Mouse (Mus musculus) embryonic facial prominence, embryonic 15.5 days (tissue): Measurements from ENCODE around the gene Tmcc3. TPM values are rescaled to one million over a fixed set of nuclear protein-coding genes. Genes with fewer than 3 reads are reported as not detected.
A peak's percentile ranks its signal among the peaks of the same experiment; 100 is the strongest.

Experiments used
- ATAC-seq: fragments of 200-750 bp; cut with Nextera tagmentation; 2 replicates; pipeline ENCODE4 v1.8.0; 2017; ENCODE audit warnings: low read depth, moderate TSS enrichment; ENCODE audit not compliant: insufficient number of reproducible peaks, low FRiP score, low TSS enrichment
- H3K27ac ChIP-seq: fragments of 300-500 bp; sonication (generic); replicated peaks from 2 replicates; pipeline ENCODE4 v1.5.1; 2015; ENCODE audit warnings: mild to moderate bottlenecking, inconsistent platforms
- H3K27me3 ChIP-seq: fragments of 300-500 bp; sonication (generic); 2 replicates; pipeline ENCODE4 v1.6.1; 2015; ENCODE audit warnings: inconsistent platforms
- H3K36me3 ChIP-seq: fragments of 300-500 bp; sonication (generic); 2 replicates; pipeline ENCODE4 v1.6.1; 2015; ENCODE audit warnings: mild to moderate bottlenecking, inconsistent platforms
- H3K4me1 ChIP-seq: fragments of 300-500 bp; sonication (generic); 2 replicates; pipeline ENCODE4 v1.6.1; 2015; ENCODE audit warnings: inconsistent platforms
- H3K4me2 ChIP-seq: fragments of 300-500 bp; sonication (generic); replicated peaks from 2 replicates; pipeline ENCODE4 v1.6.1; 2015; ENCODE audit warnings: mild to moderate bottlenecking, inconsistent platforms
- H3K4me3 ChIP-seq: fragments of 300-500 bp; sonication (generic); replicated peaks from 2 replicates; pipeline ENCODE4 v1.5.1; 2015; ENCODE audit warnings: mild to moderate bottlenecking, inconsistent platforms
- H3K9ac ChIP-seq: fragments of 300-500 bp; sonication (generic); 2 replicates; pipeline ENCODE4 v1.6.1; 2015; ENCODE audit warnings: inconsistent platforms
- H3K9me3 ChIP-seq: fragments of 300-500 bp; sonication (generic); replicated peaks from 2 replicates; pipeline ENCODE4 v1.6.1; 2016; ENCODE audit warnings: inconsistent platforms
- WGBS: fragments of 180-500 bp; shearing (Covaris S2); methylation state at CpG from one replicate; pipeline ENCODE4 v1.1.7; 2015; 5-methylcytosine and 5-hydroxymethylcytosine counted together
- polyA plus RNA-seq: library from polyadenylated mRNA; unstranded; fragments of >200 nt; fragmentation: Nextera tagmentation; extraction: Ambion mirVana; gene quantifications from 2 replicates; pipeline ENCODE4 v1.2.1, GENCODE M21; 2015

Tmcc3 gene
- polyA plus RNA-seq, 1 experiment from 2014 or later: 14.2 TPM

- no peak for ATAC-seq
- WGBS: 50% methylated on average over 6 of the region's 6 CpGs
- Histone ChIP-seq H3K4me2 (no peak overlapping the region), H3K9me3 (no peaks in the 10 kb centered on the region), H3K4me1 (peaks cover 22% of the 10 kb centered on the region; the same call in 1 of the 2 replicates), H3K9ac (no peak overlapping the region), H3K27me3 (0 out of 2 replicates have a peak, but pooled peaks cover 2% of the 10 kb centered on the region), H3K27ac (no peak overlapping the region), H3K4me3 (no peak overlapping the region), H3K36me3 (no peaks in the 10 kb centered on the region)
Observed at GRCm38 (mm10) chr10:94458690-94459089, 146.9 kb downstream of the Tmcc3 start.

- H3K9me3 ChIP-seq: no peaks in the 10 kb centered on the region
- no peak overlapping the region for H3K27ac ChIP-seq
- peaks cover 22% of the 10 kb centered on the region; the same call in 1 of the 2 replicates for H3K4me1 ChIP-seq
- no peak for ATAC-seq
- H3K27me3 ChIP-seq: 0 out of 2 replicates have a peak, but pooled peaks cover 2% of the 10 kb centered on the region
- no peak overlapping the region for H3K4me3 ChIP-seq
- WGBS: 84% methylated on average over 3 of the region's 3 CpGs
- H3K9ac ChIP-seq: no peak overlapping the region
- no peak overlapping the region for H3K4me2 ChIP-seq
- no peaks in the 10 kb centered on the region for H3K36me3 ChIP-seq
Observed at GRCm38 (mm10) chr10:94461378-94461777, 149.6 kb downstream of the Tmcc3 start.

GRCm38 (mm10) chr10:94461871-94462270 lies 150.1 kb downstream of the Tmcc3 start:
- H3K4me2 ChIP-seq: no peak overlapping the region
- H3K9me3 ChIP-seq: no peaks in the 10 kb centered on the region
- no peak overlapping the region for H3K9ac ChIP-seq
- no peaks in the 10 kb centered on the region for H3K36me3 ChIP-seq
- H3K4me3 ChIP-seq: no peak overlapping the region
- WGBS: 74% methylated on average over 8 of the region's 8 CpGs
- H3K4me1 ChIP-seq: peaks cover 22% of the 10 kb centered on the region; the same call in 1 of the 2 replicates
- H3K27ac ChIP-seq: no peak overlapping the region
- ATAC-seq: no peak
- H3K27me3 ChIP-seq: 0 out of 2 replicates have a peak, but pooled peaks cover 2% of the 10 kb centered on the region

- Histone ChIP-seq H3K27ac (0 out of 2 replicates have a peak overlapping the region, but pooled peaks have one; percentile 22), H3K27me3 (0 out of 2 replicates have a peak, but pooled peaks cover 2% of the 10 kb centered on the region), H3K36me3 (no peaks in the 10 kb centered on the region), H3K4me1 (peaks cover 20% of the 10 kb centered on the region; the same call in 1 of the 2 replicates), H3K4me3 (no peak overlapping the region), H3K9me3 (no peaks in the 10 kb centered on the region), H3K4me2 (no peak overlapping the region), H3K9ac (no peak overlapping the region)
- peak; percentile 52; the same call in 1 of the 2 replicates for ATAC-seq
- WGBS: 55% methylated on average over 15 of the region's 15 CpGs
Observed at GRCm38 (mm10) chr10:94462386-94463064, 150.8 kb downstream of the Tmcc3 start.

- no peak for ATAC-seq
- H3K9me3 ChIP-seq: no peaks in the 10 kb centered on the region
- H3K9ac ChIP-seq: no peak overlapping the region
- H3K4me3 ChIP-seq: no peak overlapping the region
- H3K27ac ChIP-seq: peak overlapping the region; percentile 22; the same call in 1 of the 2 replicates
- no peaks in the 10 kb centered on the region for H3K36me3 ChIP-seq
- no peak overlapping the region for H3K4me2 ChIP-seq
- H3K27me3 ChIP-seq: 0 out of 2 replicates have a peak, but pooled peaks cover 2% of the 10 kb centered on the region
- H3K4me1 ChIP-seq: peaks cover 15% of the 10 kb centered on the region; the same call in 1 of the 2 replicates
- WGBS: 44% methylated on average over 2 of the region's 2 CpGs
Observed at GRCm38 (mm10) chr10:94463410-94463809, 151.7 kb downstream of the Tmcc3 start.

GRCm38 (mm10) chr10:94465646-94466045 lies 153.9 kb downstream of the Tmcc3 start:
- Histone ChIP-seq H3K36me3 (no peaks in the 10 kb centered on the region), H3K27ac (no peak overlapping the region), H3K9me3 (no peaks in the 10 kb centered on the region), H3K4me2 (no peak overlapping the region), H3K27me3 (no peaks in the 10 kb centered on the region), H3K9ac (no peak overlapping the region), H3K4me1 (peaks cover 4% of the 10 kb centered on the region; the same call in 1 of the 2 replicates), H3K4me3 (no peak overlapping the region)
- ATAC-seq: no peak
- WGBS: 89% methylated on average over 6 of the region's 6 CpGs

GRCm38 (mm10) chr10:94466313-94466712 lies 154.6 kb downstream of the Tmcc3 start:
- no peak for ATAC-seq
- Histone ChIP-seq H3K4me2 (no peak overlapping the region), H3K4me1 (peaks cover 4% of the 10 kb centered on the region; the same call in 1 of the 2 replicates), H3K27ac (no peak overlapping the region), H3K4me3 (no peak overlapping the region), H3K9ac (no peak overlapping the region), H3K9me3 (no peaks in the 10 kb centered on the region), H3K27me3 (no peaks in the 10 kb centered on the region), H3K36me3 (no peaks in the 10 kb centered on the region)
- WGBS: 71% methylated on average over 7 of the region's 7 CpGs

GRCm38 (mm10) chr10:94471487-94471886 lies 159.7 kb downstream of the Tmcc3 start:
- Histone ChIP-seq H3K27me3 (no peaks in the 10 kb centered on the region), H3K27ac (no peak overlapping the region), H3K4me1 (0 out of 2 replicates have a peak, but pooled peaks cover 5% of the 10 kb centered on the region), H3K4me3 (no peak overlapping the region), H3K36me3 (no peaks in the 10 kb centered on the region), H3K9me3 (no peaks in the 10 kb centered on the region), H3K4me2 (no peak overlapping the region), H3K9ac (no peak overlapping the region)
- ATAC-seq: no peak
- WGBS: 64% methylated on average over 8 of the region's 8 CpGs

GRCm38 (mm10) chr10:94473501-94473900 lies 161.8 kb downstream of the Tmcc3 start:
- Histone ChIP-seq H3K27ac (no peak overlapping the region), H3K9me3 (no peaks in the 10 kb centered on the region), H3K27me3 (no peaks in the 10 kb centered on the region), H3K9ac (no peak overlapping the region), H3K4me1 (0 out of 2 replicates have a peak, but pooled peaks cover 5% of the 10 kb centered on the region), H3K36me3 (no peaks in the 10 kb centered on the region), H3K4me2 (no peak overlapping the region), H3K4me3 (no peak overlapping the region)
- ATAC-seq: no peak
- 72% methylated on average over 5 of the region's 5 CpGs for WGBS

GRCm38 (mm10) chr10:94474185-94474584 lies 162.4 kb downstream of the Tmcc3 start:
- Histone ChIP-seq H3K9ac (no peak overlapping the region), H3K4me3 (no peak overlapping the region), H3K9me3 (no peaks in the 10 kb centered on the region), H3K36me3 (no peaks in the 10 kb centered on the region), H3K4me1 (0 out of 2 replicates have a peak, but pooled peaks cover 5% of the 10 kb centered on the region), H3K27me3 (no peaks in the 10 kb centered on the region), H3K4me2 (no peak overlapping the region), H3K27ac (no peak overlapping the region)
- 78% methylated on average over 5 of the region's 5 CpGs for WGBS
- no peak for ATAC-seq

- H3K4me2 ChIP-seq: no peak overlapping the region
- H3K4me1 ChIP-seq: 0 out of 2 replicates have a peak, but pooled peaks cover 5% of the 10 kb centered on the region
- no peak for ATAC-seq
- H3K4me3 ChIP-seq: no peak overlapping the region
- 0 out of 2 replicates have a peak, but pooled peaks cover 5% of the 10 kb centered on the region for H3K9me3 ChIP-seq
- 73% methylated on average over 13 of the region's 13 CpGs for WGBS
- H3K36me3 ChIP-seq: no peaks in the 10 kb centered on the region
- no peak overlapping the region for H3K27ac ChIP-seq
- H3K9ac ChIP-seq: no peak overlapping the region
- no peaks in the 10 kb centered on the region for H3K27me3 ChIP-seq
Observed at GRCm38 (mm10) chr10:94477366-94478225, 165.8 kb downstream of the Tmcc3 start.
